Mouse (Mus musculus) cortical plate, adult 2 months (tissue): Measurements from ENCODE around the gene Cacna2d2.

Experiments used
- CTCF ChIP-seq: fragments of 200-500 bp; IDR thresholded peaks from 2 replicates; pipeline ENCODE4 v1.5.1; 2011; ENCODE audit warnings: mild to moderate bottlenecking, control low read depth, low read length; ENCODE audit not compliant: insufficient read depth; ENCODE audit errors: extremely low read depth
- POLR2A ChIP-seq: fragments of 200-500 bp; IDR thresholded peaks from 2 replicates; pipeline ENCODE4 v1.6.1; 2011; ENCODE audit warnings: mild to moderate bottlenecking, low read length, control low read depth; ENCODE audit not compliant: insufficient read depth; ENCODE audit errors: extremely low read depth

GRCm38 (mm10) chr9:107451891-107452521 is 52.6 kb downstream of the Cacna2d2 start:
- TF ChIP-seq CTCF: no peak
- no peak for TF ChIP-seq POLR2A
